Mouse (Mus musculus) MEL (cell line): ENCODE data around the gene Mars2.

Experiments
- CTCF ChIP-seq, 3 experiments: IDR thresholded peaks in 2 of 3; conservative IDR thresholded peaks in 1 of 3; 2 replicates each; pipeline ENCODE4 v1.5.1; 2011 to 2012; ENCODE audit warnings: low read length in 3 of 3, low read depth in 2 of 3, mild to moderate bottlenecking in 2 of 3, improper control_type of control experiment in 1 of 3, inconsistent platforms in 1 of 3, mixed read lengths in 1 of 3, moderate library complexity in 1 of 3; ENCODE audit not compliant: control insufficient read depth in 1 of 3, insufficient read depth in 1 of 3, poor library complexity in 1 of 3, severe bottlenecking in 1 of 3
- MAX ChIP-seq: IDR thresholded peaks from 2 replicates; pipeline ENCODE4 v1.6.1; 2011; ENCODE audit warnings: low read length, improper control_type of control experiment
- MYC ChIP-seq: IDR thresholded peaks from 2 replicates; pipeline ENCODE4 v1.6.1; 2011; ENCODE audit warnings: low read depth, mild to moderate bottlenecking, low read length, improper control_type of control experiment, moderate library complexity
- NELFE ChIP-seq: IDR thresholded peaks from 2 replicates; pipeline ENCODE4 v1.6.1; 2011; ENCODE audit warnings: low read depth, low read length, improper control_type of control experiment
- RAD21 ChIP-seq: IDR thresholded peaks from 2 replicates; pipeline ENCODE4 v1.6.1; 2011; ENCODE audit warnings: mild to moderate bottlenecking, low read depth, low read length, improper control_type of control experiment
- ZC3H11A ChIP-seq: IDR thresholded peaks from 2 replicates; pipeline ENCODE4 v1.6.1; 2012; ENCODE audit warnings: low read depth, mild to moderate bottlenecking, inconsistent platforms, low read length, improper control_type of control experiment

DNA sequence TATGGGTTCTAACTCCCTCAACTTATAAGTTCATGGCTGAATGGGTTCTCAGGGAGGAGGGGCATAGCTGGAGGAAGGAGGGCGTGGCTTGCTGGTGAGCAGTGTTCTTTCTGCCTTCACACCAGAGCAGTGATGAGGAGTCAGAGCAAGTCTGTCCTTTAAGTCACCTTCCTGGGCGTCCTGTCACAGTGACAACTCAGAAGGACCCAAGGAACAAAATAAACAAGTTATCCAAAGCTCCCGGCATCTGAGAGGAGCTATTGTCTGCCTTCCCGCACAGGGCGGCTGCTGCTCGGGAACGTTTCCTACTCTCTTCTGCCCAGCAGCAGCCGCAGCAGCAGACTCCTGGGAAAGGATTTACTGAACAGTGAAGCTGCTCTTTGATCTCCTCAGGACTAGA is 45.0 kb upstream of the Mars2 start:
- TF ChIP-seq ZC3H11A (no peak), RAD21 (no peak), MAX (no peak), CTCF (IDR thresholded peaks at IDR 0.05 in 2 of 3, conservative IDR thresholded peaks at IDR 0.05 in 1 of 3; ENCODE audit: control insufficient read depth in 1 of 3, insufficient read depth in 1 of 3, low read depth in 2 of 3, low read length in 3 of 3, poor library complexity in 1 of 3, severe bottlenecking in 1 of 3) (no peak), MYC (no peak), NELFE (no peak)
